Mouse (Mus musculus) testis, postnatal 14 days (tissue): ENCODE measurements around the gene Zfp36l2.

Source experiments
- DNase-seq: peaks from one replicate; pipeline ENCODE4 v3.0.0; 2021; ENCODE audit warnings: low spot score

Zfp36l2 gene

DNA sequence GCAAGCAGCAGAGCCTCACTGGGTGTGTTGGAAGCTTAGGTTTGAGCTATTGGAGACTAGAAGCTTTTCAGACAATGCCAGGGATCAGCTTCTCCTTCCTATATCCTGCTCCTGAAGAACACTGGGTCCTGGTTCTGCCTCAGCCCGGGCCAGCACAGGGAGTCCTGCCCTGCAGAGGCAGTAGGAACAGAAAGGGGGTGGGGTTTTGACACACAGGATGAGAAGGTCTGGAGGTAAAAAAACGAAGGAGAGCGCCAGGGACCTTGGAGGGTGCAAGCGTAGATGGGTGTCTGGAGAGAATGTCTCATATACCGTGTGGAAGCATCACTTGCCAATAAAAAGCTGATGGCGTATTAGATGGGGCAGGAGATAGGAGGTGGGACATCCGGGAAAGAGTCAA is 11.3 kb downstream of the Zfp36l2 start:
- DNase-seq: no peak

DNA sequence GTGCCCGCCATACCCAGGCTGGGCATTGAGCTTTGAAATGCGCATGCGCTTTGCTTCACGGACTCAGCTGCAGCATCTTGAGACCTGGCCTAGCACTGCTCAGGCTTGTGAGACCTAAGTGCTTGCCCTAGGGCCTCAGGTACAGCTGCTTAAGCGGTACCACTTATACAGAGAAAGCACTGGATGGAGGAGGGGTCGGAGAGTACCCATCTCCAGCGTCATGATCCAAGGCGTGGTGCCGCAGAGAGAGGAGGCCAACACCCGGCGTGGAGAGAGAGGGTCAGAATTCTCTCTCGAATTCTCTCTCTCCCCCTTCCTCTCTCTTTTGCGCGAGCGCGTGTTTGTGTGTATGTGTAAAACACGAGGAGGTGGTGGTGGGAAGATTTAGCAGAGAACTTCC is 12.6 kb downstream of the Zfp36l2 start:
- no peak for DNase-seq

DNA sequence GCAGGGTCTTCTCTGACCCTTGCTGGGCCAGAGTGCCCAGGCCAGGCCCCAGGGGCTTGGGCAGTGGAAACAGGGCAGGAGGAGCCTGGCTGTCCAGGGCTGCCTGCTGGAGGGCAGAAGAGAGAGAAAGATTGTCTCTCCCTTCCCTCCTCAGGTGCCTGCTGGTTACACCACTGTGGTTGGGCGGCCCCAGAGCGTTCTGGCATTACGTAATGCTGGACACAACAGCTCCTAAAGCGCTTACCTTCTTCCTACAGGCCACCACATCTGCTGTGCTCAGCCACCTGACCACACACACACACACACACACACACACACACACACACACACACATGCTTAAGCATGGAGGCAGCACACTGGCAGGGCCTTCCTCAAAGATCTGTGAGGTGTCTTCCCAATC is 20.4 kb downstream of the Zfp36l2 start:
- no peak for DNase-seq

DNA sequence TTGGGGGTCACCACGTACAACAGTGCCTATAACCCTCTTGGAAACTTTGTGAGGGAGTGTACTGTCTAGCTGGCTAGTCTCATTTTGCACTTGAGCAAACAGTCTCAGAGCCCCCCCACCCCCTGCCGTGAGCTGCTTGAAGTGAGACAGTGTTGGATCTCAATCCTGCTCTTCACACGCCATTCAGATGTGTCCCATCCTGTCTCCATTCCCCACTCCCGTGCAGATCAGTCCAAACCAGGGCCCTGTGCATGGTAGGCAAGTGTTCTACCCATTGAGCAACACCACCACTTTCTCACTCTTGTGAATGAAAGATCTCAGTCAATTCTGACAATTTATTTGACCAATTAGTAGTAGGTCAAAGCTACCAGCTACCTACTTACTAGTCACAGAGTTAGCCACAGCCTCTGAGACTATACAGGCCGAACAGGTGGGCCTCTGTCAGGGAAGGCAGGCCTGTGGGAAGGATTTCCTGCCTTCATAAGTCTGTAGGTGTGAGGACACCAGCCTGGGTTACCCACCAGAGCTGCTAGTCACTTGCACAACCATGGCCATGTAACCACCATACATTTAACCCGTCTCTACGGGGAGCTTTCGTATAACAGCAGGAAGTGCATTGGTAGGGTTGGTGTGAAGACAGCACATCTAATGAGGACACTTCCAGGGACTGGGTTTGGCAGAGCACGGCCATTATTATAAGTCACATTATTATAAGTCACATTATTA is 21.4 kb downstream of the Zfp36l2 start:
- DNase-seq: no peak

DNA sequence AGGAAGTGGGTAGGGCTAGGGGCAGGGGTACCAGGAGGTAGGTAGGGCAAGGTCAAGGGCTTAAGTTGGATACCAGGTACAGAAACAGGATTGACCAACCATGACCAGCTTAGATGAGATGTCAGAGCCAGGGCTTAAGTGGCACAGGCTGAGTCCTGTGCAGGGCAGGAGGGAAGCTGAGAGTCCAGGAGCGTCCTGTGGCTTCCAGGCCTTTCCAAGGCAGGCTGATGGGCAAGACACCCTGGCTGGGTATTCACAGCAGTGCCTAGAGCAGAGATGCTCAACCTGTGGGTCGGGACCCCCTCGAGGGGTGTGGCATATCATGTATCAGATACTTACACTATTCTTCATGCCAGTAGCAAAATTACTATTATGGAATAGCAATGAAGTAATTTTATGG is 22.0 kb downstream of the Zfp36l2 start:
- DNase-seq: no peak

DNA sequence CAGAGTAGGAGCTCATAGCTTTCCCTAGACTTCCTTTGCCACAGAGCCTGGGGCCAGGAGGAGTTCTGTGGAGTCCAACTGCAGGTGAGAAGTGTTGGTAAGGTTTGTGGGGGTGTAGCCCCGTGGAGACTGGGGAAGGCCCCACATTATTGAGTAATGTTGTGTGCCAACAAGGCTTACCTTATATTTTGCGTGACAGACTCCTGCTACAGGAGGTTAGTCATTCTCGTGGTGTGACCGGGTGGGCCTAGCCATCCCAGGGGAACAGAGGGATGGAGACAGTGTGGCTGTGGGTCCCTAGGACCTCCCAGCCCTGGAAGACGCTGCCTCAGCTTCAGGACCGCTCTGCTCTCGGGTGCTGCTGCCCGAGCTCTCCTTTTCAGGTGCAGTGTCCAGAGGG is 23.6 kb downstream of the Zfp36l2 start:
- DNase-seq: no peak

DNA sequence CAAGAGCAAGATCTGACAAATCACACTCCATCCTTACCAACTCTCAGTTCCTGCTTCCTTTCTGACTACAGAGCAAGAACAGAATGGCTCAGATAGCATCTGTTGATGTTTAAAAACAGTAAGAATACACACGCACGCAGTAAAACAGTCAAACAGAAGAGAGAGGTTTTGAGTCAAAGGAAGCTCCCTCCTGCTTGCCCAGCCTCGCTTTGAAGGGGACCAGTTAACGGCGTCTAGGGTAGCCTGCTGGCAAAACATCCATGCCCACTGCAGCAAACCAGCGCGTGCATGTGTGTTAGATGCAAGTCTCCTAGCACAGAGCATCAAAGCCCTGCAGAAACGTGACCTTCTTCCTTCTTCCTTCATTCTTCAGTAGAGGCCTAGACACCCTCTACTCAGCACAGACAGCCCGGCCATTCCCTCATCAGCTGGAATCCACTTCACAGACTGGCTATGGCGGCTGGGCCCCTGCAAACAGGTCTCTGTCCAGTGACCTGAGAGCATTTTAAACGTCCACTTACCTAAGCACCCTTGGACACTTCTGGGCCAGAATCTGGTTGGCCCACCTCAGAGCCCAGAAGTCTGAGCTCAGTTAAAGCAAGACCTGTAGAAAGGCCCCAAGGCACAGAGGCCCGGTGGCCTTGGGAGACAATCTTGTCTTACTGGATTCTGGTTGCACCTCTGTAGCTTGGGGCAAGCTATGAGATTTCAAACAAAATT is 24.5 kb downstream of the Zfp36l2 start:
- no peak for DNase-seq

DNA sequence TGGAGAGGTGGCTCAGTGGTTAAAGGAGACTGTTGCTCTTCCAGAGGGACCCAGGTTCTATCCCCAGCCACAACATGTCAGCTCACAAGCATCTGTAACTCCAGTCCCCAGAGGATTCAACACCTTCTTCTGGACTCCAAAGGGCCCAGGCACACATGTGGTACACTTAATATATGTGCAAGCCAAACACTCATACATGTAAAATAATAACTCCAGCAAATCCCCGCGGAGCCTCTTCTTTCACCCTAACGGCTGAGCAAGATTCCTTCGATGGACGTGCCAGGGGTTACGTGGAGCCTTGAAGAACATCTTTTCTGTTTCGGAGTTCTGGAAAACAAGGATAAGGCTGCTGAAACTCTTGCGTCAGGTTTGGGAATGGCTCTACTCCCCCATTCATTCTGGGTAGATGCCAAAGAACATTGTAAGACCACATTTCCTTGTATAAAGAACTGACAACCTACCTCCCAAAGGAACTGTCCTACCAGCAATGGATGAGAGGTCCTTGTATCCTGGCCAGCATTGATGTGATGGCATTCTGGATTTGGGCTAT is 25.5 kb downstream of the Zfp36l2 start:
- no peak for DNase-seq

DNA sequence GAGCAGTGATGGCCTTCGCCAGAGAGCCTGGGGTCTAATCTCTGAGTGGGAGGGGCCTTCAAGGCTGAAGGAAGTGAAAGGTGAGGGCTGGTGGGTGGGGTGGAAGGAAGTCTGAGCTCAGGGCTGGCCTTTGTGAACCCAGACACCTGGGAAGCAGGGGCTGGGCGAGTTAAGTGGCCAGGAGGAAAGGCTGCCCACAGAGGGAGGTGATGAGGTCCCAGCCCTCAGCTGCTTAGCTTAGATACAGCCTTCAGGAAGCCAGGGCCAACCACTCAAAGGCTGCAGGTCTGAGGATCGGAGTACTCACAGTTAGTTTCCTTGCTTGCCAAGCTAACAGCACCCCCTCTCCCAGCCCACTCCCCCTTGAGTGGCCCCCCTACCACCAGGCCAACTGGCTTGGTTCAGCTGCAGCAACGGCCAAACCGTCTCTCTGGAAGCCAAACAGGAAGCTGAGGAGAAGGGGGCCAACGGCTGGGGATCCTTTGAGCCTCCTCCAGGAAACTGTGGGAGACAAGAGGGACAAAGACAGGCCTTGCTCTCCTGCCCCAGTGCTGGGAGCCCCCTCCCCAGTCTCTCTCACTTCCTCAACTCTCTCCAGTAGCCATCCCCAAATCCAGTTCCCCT is 26.4 kb downstream of the Zfp36l2 start:
- no peak for DNase-seq

DNA sequence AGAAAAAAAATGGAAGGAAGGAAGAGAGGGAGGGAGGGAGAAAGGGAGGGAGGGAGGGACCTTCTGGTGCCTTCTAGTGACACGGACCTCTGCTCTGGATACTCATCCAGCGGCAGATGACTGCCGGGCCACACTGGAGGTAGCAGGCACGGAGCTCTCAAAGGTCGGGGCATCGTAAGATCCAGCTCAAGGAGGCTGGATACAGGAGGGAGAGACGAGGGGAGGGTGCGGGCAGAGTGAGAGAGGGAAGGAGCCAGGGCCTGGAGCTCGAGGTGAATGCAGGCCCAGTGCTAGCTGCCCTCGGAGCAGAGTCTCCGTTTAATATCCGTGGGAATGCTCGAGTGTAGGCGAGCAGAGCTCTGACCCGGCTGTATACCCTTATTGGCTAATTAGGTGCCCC is 28.9 kb downstream of the Zfp36l2 start:
- no peak for DNase-seq

DNA sequence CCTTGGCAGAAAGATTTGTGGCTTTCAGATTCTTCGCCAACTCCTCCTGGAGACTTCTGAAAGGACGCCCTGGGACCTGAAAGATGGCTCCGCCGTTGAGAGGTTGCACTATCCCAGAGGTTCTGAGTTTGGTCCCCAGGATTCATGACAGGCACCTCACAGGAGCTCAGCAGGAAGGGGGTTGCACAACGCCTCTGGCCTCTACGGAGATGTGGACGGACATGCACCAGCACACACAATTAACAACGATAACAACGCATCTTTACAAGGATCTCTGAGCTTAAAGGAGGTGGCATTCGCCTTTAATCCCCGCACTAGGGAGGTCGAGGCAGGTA is 29.3 kb downstream of the Zfp36l2 start:
- DNase-seq: no peak

DNA sequence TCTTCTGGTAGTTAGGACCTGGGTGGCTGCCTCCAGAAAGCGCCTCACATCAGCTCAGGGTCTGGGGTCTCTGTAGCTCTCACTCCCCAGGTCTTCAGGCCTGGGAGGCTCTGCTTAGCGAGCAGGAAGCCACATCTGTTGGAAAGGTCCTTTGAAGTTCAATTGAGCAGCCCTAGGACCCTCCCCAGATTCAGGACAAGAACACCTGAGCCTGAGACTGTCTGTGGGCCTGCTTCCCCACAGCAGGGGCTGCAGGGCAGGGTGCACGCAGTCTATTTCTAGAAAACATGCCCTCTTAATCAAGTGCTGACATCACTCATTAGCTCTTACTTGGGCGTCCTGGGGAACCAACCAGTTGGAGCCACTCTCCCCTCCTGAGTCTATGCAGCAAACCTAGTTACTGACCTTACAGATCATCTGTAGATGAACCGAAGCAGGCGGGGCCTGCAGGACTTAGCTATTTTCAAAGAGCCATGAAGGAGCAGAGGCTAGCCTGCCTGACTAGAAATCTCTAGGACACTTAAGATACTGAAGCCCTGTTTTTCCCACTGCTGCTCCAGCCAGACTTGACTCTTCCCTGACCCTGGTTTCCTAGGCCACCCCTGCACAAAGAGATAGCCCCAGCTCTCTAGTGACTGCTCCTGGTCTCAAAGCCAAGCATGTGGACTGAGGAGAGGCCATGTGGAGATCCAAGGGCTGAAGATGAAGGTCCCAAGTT is 29.8 kb downstream of the Zfp36l2 start:
- DNase-seq: no peak

DNA sequence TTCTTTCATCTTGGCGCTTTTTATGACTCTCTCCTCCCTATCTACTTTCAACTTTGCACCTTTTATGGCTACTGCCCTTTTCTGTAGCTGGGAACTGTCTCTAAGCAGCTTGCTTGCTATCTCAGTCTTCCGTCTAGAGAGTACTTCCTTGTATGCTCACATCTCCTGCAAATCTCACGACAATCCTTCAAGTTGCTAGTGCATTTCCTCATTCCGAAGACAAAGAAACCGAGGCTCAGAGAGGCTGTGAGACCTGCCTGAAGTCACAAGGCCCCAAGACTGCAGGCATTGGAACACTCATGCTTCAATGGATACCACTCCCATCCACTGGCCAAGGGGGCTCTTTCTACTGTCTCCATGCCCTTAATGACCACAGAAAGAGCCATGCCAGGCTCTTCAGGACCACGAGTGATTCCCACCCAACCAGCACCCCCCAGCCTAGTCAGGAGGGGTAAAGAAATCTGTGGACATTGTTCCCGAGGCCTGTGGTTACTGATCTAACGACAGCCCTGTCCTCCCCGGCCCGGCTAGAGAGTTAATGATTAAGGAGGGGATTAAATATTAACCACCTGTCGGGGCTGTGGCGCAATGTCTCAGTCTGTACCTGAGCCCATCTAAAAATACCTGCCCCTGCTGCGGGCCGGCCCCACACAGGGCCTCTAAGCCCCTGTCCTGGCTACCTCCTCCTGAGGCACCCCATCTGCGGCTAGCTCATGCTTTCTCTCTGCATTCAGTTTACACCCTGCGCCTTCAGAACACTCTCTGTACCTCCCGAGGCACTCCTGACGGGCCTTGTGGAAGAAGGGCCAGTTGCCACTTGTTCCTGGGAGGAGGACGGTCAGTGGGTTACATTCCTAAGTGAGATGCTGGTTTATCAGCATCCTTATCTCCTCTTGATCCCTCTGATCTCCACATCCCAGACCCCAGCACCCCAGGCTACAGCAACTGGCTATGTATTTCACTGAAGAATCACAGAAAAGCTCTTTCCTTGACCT is 30.7 kb downstream of the Zfp36l2 start:
- DNase-seq: no peak

DNA sequence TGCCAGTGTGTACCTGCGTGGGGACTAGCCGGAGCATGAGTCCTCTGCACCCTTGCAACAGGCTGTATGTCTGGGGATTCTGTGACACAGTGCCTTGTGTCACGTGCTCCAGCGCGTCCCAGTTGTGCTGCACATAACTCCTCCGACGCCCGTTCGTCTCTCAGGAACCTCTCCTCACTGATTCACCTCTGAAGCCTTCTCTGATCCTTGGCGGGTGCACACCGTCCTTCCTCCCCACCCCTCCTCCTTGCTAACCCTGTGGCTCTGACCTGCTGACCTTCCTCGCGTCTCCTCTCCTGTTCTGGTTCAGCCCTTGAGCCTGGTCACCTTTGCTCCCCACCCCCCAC is 31.5 kb downstream of the Zfp36l2 start:
- DNase-seq: no peak

DNA sequence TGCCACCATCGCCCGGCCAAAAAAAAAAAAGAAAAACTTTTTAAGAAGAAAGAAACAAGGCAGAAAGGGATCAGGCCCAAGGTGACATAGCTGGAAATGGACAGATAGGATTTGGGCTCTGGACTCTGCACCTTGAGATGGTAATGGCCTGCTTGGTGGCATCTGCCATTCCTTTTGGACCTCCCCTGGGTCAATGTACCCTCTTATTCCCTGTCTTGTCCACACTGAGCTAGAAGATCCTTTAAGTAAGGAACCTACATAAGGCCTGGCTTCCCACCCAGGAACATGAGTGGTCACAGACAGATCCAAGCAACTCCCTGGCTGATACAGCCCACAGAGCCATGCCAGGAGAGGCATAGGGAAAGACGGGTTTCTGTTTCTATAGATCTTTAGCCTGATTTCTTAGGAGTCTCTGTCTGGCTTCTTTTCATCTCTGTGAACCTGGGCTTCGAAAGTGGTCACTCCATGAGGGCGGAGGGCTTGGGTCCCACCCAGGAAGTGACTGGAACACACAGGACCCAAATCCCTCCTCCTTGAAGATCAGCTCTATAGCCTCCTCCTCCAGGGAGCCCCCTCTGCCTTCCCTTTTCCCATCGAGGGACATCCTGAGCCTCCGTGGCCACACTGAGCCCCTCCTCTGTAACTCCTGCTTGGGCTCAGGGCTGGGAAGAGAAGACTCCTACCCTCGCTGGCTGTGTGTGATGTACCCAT is 32.1 kb downstream of the Zfp36l2 start:
- DNase-seq: no peak

DNA sequence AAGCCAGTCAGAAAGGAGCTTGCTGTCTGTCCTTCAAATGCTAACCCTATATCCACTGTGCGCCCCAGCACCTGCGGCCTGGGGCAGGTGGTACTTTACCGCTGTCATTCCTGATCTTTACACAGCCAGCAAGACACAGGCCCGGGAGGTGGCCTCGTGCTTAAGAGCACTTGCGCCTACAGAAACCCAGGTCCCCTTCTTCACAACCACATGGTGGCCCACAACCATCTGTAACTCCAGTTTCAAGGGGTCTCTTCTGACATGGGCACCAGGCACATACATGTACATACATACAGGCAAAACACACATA is 32.8 kb downstream of the Zfp36l2 start:
- no peak for DNase-seq

DNA sequence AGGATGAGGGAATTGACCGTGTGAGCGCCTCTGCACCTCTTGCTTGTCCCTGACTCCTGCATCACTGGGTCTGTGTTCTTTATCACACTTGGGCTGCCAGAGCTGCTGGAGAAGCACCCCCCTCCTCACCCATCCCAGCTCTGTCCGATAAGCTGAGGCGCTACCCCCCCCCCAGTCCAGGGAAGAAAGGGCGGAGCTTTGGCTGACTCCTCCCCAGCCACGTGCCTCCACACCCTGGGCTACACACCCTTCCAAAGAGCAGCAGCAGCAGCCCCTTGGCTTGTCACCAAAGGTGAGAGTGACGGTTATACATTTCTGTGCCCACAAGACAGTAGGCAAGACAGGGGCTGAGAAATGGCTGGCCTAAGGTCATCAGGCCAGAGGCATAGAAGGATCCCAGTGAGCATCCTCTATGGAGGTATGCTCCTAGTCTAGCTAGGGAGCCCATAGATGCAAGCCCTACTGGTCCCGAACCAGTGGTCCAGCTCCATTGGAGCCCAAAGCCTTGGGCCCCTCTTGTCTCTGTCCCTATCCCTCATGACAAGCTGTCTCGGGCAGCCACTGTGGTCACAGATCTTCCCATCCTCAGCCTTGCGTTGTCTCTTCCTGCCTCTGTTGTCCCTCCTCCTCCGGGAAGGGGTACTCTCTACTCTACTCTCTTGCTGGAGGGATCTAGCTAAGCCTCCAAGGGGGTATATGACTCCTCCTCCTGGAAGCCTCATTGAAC is 33.3 kb downstream of the Zfp36l2 start:
- DNase-seq: no peak

DNA sequence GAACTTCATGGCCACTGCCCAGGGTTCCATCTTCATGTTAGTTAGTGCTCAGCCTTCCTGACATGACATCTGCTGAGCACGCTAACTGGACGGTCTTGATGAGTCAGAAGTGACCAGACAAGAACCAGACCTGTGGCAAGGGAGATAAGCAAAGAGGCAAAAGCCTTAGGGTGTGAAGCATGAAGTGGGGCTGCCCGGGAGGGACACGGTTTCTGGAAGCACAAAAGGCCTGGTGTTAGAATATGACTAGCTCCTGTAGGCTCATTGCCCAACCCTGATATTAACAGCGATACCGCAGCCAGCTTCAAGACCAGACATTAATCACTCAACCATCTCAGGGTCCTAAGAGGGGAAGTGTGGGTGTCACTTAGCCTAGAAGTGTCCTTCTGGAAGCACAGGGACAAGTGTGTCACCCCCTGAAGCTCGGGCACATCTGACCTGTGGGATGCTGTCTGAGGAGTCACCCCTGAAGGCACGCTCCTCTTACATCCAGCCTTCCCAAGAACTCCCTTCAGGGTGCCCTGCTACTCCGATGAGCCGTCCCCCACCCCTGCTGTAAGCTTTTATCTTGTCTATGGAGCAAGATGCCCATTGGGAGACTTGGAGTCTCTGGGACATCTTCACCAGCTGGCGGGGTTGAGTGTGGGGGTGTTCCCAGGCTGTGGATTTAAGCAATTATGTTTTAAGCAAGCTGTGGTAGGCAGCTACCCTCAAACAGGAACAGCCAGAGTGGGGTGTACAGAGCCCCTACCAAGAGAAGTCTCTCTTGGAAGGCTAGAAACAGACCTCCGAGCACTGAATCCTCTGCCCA is 34.6 kb downstream of the Zfp36l2 start:
- no peak for DNase-seq

DNA sequence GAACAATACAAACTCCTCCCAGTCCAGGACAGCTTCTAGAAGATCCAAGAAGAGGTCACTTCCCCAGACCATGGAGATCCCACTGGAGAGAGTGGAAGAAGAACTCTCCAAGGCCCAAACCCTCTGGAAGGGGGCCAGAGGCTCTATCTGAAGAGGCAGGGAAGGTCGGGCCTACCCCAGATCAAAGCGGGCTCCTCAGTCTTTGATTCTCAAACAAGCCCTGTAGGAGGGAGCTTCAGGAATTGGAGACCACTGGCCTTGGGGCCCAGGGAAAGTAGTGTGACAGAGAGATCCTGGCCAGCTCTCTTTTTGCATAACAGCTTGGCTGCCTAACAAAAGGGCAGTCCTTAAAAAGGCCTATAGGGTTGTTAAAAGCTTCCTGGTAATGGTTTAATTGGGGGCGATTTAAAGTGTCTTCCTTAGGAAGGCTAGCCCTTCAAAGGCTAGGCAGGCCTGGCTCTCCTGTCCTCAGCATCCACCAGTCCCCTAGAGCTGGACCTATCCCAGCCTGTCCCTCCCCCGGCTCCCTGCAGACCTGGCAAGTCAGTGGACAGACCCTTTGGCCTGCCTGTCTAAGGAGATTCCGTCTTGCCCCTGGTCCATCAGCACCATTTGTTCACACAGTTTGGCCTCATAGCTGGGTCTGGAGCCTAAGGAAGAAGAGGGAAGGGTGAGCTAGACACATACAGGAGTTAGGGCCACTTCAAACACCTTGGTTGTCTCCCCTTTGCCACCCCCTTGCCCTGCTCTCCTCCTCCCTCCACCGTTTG is 35.4 kb downstream of the Zfp36l2 start:
- DNase-seq: no peak
